Mouse (Mus musculus) NIH3T3 (cell line): Measurements from ENCODE around the gene Try5.
"Not testable (repeated sequence)": the region's sequence is repeated elsewhere in the genome, so short reads cannot be mapped to it uniquely, and the experiment has no call there.

ENCODE experiments used
- DNase-seq: peaks from one replicate; pipeline ENCODE4 v3.0.0-alpha.2; 2012; ENCODE audit warnings: low read depth

Try5 gene

GRCm38 (mm10) chr6:41316741-41317140 lies at the start of gene Try5:
Gene Try5, minus strand, starts transcription at chr6:41316841.
- DNase-seq = not testable (repeated sequence)

- DNase-seq = no peak
Measured at GRCm38 (mm10) chr6:41353932-41354331, 37.3 kb upstream of the Try5 start, which contains the start of gene Try10. Gene Try10, plus strand, starts transcription at chr6:41354105.

GRCm38 (mm10) chr6:41301969-41302368 lies 14.7 kb downstream of the Try5 start, which contains the start of gene Try4:
Gene Try4, plus strand, starts transcription at chr6:41302269.
- DNase-seq = no peak

GRCm38 (mm10) chr6:41298255-41298654 lies 18.4 kb downstream of the Try5 start:
- no peak for DNase-seq

- no peak for DNase-seq
Measured at GRCm38 (mm10) chr6:41266140-41266539, 50.5 kb downstream of the Try5 start.

GRCm38 (mm10) chr6:41262796-41263195 lies 53.8 kb downstream of the Try5 start:
- DNase-seq = no peak
